Mouse (Mus musculus): ENCODE data around the gene Hipk1. TPM values are rescaled to one million over a fixed set of nuclear protein-coding genes. Genes with fewer than 3 reads are reported as not detected.

The Hipk1 gene
- polyA plus RNA-seq, 1 experiment from 2014 or later: 9.9 TPM

Other genes with a start within 250 kb of the Hipk1 start
- 2.3 and 4.8 TPM in 2 replicates for gene Syt6, start 216.3 kb downstream of the Hipk1 start, polyA plus RNA-seq (2016; fragmentation: Nextera tagmentation; extraction: Ambion mirVana)
- 0.20 TPM in 2 replicates for gene Atg4a-ps, start 145.5 kb downstream of the Hipk1 start, polyA plus RNA-seq (2016; fragmentation: Nextera tagmentation; extraction: Ambion mirVana)
- 12.5 and 12.9 TPM in 2 replicates for gene Olfml3, start 53.6 kb downstream of the Hipk1 start, polyA plus RNA-seq (2016; fragmentation: Nextera tagmentation; extraction: Ambion mirVana)
- gene Gm10964, start 52.2 kb downstream of the Hipk1 start, polyA plus RNA-seq (2016; fragmentation: Nextera tagmentation; extraction: Ambion mirVana): not detected in 2 replicates
- 36.4 and 41.5 TPM in 2 replicates for gene Dclre1b, start 17.9 kb upstream of the Hipk1 start, polyA plus RNA-seq (2016; fragmentation: Nextera tagmentation; extraction: Ambion mirVana)
- gene Ap4b1, start 18.0 kb upstream of the Hipk1 start, polyA plus RNA-seq (2016; fragmentation: Nextera tagmentation; extraction: Ambion mirVana): 20.4 and 22.7 TPM in 2 replicates
- 0.16 TPM in 1 of 2 replicates, not detected in the other for gene Gm43064, start 18.0 kb upstream of the Hipk1 start, polyA plus RNA-seq (2016; fragmentation: Nextera tagmentation; extraction: Ambion mirVana)
- gene Bcl2l15, start 41.0 kb upstream of the Hipk1 start, polyA plus RNA-seq (2016; fragmentation: Nextera tagmentation; extraction: Ambion mirVana): 0.24 and 0.42 TPM in 2 replicates
- 0.11 and 0.33 TPM in 2 replicates for gene Ptpn22, start 68.2 kb upstream of the Hipk1 start, polyA plus RNA-seq (2016; fragmentation: Nextera tagmentation; extraction: Ambion mirVana)
- gene Rsbn1, start 122.6 kb upstream of the Hipk1 start, polyA plus RNA-seq (2016; fragmentation: Nextera tagmentation; extraction: Ambion mirVana): 14.4 TPM in 2 replicates
- gene Phtf1, start 176.5 kb upstream of the Hipk1 start, polyA plus RNA-seq (2016; fragmentation: Nextera tagmentation; extraction: Ambion mirVana): 31.4 and 34.2 TPM in 2 replicates